Mouse (Mus musculus): ENCODE measurements around the gene Chst11.

DNA sequence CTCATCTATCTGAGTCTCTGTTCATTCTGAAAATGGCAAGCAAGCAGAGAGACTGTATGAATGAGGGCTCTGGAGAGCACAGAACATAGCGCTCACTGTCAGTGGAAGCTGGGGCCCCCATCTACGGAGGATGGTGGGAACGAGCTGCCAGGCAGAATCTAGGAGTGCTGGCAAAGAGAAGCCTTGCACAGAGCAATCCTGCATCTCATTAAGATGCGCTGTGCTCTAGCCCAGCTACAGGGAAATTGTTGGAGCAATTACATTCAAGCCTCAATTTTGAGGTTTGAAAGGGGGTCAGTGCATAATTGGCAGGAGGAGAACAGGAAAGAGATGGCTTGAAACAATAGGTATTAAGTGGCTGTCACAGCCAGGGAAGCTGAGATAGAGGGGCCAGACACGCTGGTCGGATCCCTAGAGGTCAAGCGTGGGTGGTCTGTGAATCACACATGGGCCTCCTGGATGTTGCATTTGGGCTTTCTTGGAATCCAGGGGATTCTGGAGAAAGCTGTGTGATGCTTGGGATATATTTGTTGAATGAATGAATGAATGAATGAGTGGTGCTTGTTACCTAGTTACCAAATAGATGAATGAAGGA is 121.0 kb downstream of the Chst11 start:
- TF ChIP-seq CTCF (IDR thresholded peaks at IDR 0.05; ENCODE audit: low read depth) = no peak
- no peak for TF ChIP-seq EP300 (IDR thresholded peaks at IDR 0.05; ENCODE audit: low read depth)
